In the genomic region with DNA sequence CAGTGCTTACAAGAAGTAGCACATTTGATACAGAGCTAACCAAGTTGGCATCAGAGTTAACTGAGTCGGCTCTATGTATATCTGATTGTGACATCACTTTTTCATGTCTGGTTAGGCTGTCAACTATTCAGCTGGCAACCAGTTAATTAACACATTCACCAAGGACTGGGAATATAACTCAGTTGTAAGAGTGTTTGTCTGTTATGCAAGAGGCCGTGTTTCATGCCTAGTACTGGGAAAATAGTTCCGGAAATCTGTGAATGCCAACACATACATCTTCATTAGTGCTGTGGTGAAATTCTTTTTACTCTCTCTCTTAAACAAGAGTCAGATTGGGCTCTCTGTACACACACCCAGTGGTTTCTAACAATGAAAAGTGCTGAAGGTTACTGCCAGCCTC, we compare ENCODE assay signal across 31 mouse cellular contexts.
"Had no signal": no experiment of that assay in that cellular context is flagged by ENCODE, and none has a peak within 500 bp of the region (broad histone marks: within the 10 kb centered on the region; RNA-seq: fewer than 3 reads in every experiment).

No protein-coding gene starts in this region.

- H3K27me3 ChIP-seq: limb, embryonic 12.5 days; limb, embryonic 13.5 days; limb, embryonic 15.5 days; liver, embryonic 12.5 days; liver, embryonic 13.5 days; liver, embryonic 15.5 days; lung, embryonic 15.5 days; megakaryocyte, embryonic 14.5 days; midbrain, embryonic 12.5 days; midbrain, embryonic 15.5 days; neural tube, embryonic 12.5 days had no signal

- H3K4me3 ChIP-seq: limb, embryonic 10.5 days; limb, embryonic 12.5 days; limb, embryonic 13.5 days; limb, embryonic 15.5 days; liver, embryonic 12.5 days; liver, embryonic 13.5 days; liver, embryonic 15.5 days; lung, embryonic 15.5 days; megakaryocyte, embryonic 14.5 days; midbrain, embryonic 10.5 days; midbrain, embryonic 12.5 days; midbrain, embryonic 15.5 days; myocyte; neural tube, embryonic 12.5 days had no signal

- DNase-seq: left cerebral cortex, postnatal 4 days; liver; liver, embryonic 13.5 days; liver, postnatal 0 days; lung, adult 18-20 months; lung, adult 2 months; lung, embryonic 14.5 days; lung, postnatal 10 days; lung, postnatal 14 days; lung, postnatal 36 days; lung, postnatal 4 days; midbrain, embryonic 14.5 days had no signal

- H3K9ac ChIP-seq: limb, embryonic 12.5 days; limb, embryonic 13.5 days; limb, embryonic 15.5 days; liver, embryonic 12.5 days; liver, embryonic 13.5 days; liver, embryonic 14.5 days; liver, embryonic 15.5 days; liver, postnatal 0 days; lung, embryonic 14.5 days; lung, embryonic 15.5 days; midbrain, embryonic 12.5 days; midbrain, embryonic 15.5 days; neural tube, embryonic 12.5 days had no signal

- H3K27ac ChIP-seq: limb, embryonic 10.5 days; limb, embryonic 12.5 days; limb, embryonic 13.5 days; limb, embryonic 15.5 days; liver, embryonic 12.5 days; liver, embryonic 13.5 days; liver, embryonic 14.5 days; liver, embryonic 15.5 days; lung, embryonic 15.5 days; macrophage; midbrain, embryonic 10.5 days; midbrain, embryonic 12.5 days; midbrain, embryonic 15.5 days; neural tube, embryonic 12.5 days had no signal

- ATAC-seq: liver, embryonic 12.5 days; liver, postnatal 0 days; lung, postnatal 0 days; midbrain, embryonic 15.5 days; midbrain, embryonic 16.5 days had no signal

- H3K9me3 ChIP-seq: limb, embryonic 10.5 days; limb, embryonic 12.5 days; limb, embryonic 13.5 days; limb, embryonic 15.5 days; liver, embryonic 12.5 days; liver, embryonic 13.5 days; liver, embryonic 15.5 days; lung, embryonic 15.5 days; megakaryocyte, embryonic 14.5 days; midbrain, embryonic 10.5 days; midbrain, embryonic 12.5 days; midbrain, embryonic 15.5 days; neural tube, embryonic 12.5 days had no signal

- H3K36me3 ChIP-seq: limb, embryonic 10.5 days; limb, embryonic 12.5 days; limb, embryonic 13.5 days; limb, embryonic 15.5 days; liver, embryonic 12.5 days; liver, embryonic 13.5 days; liver, embryonic 15.5 days; lung, embryonic 15.5 days; midbrain, embryonic 10.5 days; midbrain, embryonic 12.5 days; midbrain, embryonic 15.5 days; neural tube, embryonic 12.5 days had no signal

- H3K4me2 ChIP-seq: limb, embryonic 12.5 days; limb, embryonic 13.5 days; limb, embryonic 15.5 days; liver, embryonic 11.5 days; liver, embryonic 12.5 days; liver, embryonic 13.5 days; liver, embryonic 15.5 days; lung, embryonic 14.5 days; lung, embryonic 15.5 days; midbrain, embryonic 11.5 days; midbrain, embryonic 12.5 days; midbrain, embryonic 15.5 days; neural tube, embryonic 12.5 days had no signal

- H3K4me1 ChIP-seq: limb, embryonic 10.5 days; limb, embryonic 12.5 days; limb, embryonic 13.5 days; limb, embryonic 15.5 days; liver, embryonic 12.5 days; liver, embryonic 13.5 days; liver, embryonic 15.5 days; lung, embryonic 15.5 days; midbrain, embryonic 12.5 days; midbrain, embryonic 15.5 days; neural tube, embryonic 12.5 days had no signal
